Mouse (Mus musculus) spleen, adult 2 months (tissue): ENCODE measurements around the gene Iscu. TPM values are rescaled to one million over a fixed set of nuclear protein-coding genes. Genes with fewer than 3 reads are reported as not detected.
A peak's percentile ranks its signal among the peaks of the same experiment; 100 is the strongest.
"Not testable (repeated sequence)": the region's sequence is repeated elsewhere in the genome, so short reads cannot be mapped to it uniquely, and the experiment has no call there.

Experiments
- DNase-seq, 2 experiments: peaks; one replicate each; pipeline versions ENCODE4 v3.0.0 to v3.0.0-alpha.2; 2012 to 2021; ENCODE audit warnings: low spot score in 2 of 2, low read depth in 1 of 2
- H3K27ac ChIP-seq: fragments of 200-500 bp; 2 replicates; pipeline ENCODE4 v1.5.1; 2012; ENCODE audit warnings: low read length, inconsistent platforms; ENCODE audit not compliant: insufficient read depth
- H3K27me3 ChIP-seq: fragments of 200-500 bp; 2 replicates; pipeline ENCODE4 v1.6.1; 2012; ENCODE audit warnings: mild to moderate bottlenecking, moderate library complexity, low read length, inconsistent platforms; ENCODE audit not compliant: control insufficient read depth, insufficient read depth
- H3K36me3 ChIP-seq: fragments of 200-500 bp; 2 replicates; pipeline ENCODE4 v1.6.1; 2012; ENCODE audit warnings: mild to moderate bottlenecking, low read length, inconsistent platforms; ENCODE audit not compliant: control insufficient read depth, insufficient read depth
- H3K4me1 ChIP-seq: fragments of 200-500 bp; 2 replicates; pipeline ENCODE4 v1.6.1; 2011; ENCODE audit warnings: inconsistent platforms; ENCODE audit not compliant: control insufficient read depth, insufficient read depth, insufficient read length
- H3K4me3 ChIP-seq: fragments of 200-500 bp; 2 replicates; pipeline ENCODE4 v1.5.1; 2011; ENCODE audit warnings: mild to moderate bottlenecking, inconsistent platforms; ENCODE audit not compliant: insufficient read depth, insufficient read length; ENCODE audit errors: extremely low read depth
- CTCF ChIP-seq: fragments of 200-500 bp; IDR thresholded peaks from 2 replicates; pipeline ENCODE4 v1.5.1; 2011; ENCODE audit warnings: mild to moderate bottlenecking, inconsistent platforms; ENCODE audit not compliant: insufficient read depth, insufficient read length, insufficient replicate concordance; ENCODE audit errors: extremely low read depth
- POLR2A ChIP-seq: fragments of 200-500 bp; IDR thresholded peaks from 2 replicates; pipeline ENCODE4 v1.6.1; 2011; ENCODE audit warnings: low read depth, low read length, inconsistent platforms
- WGBS: fragments of 180-500 bp; shearing (Covaris S2); methylation state at CpG from one replicate; pipeline ENCODE4 v1.1.7; 2018; 5-methylcytosine and 5-hydroxymethylcytosine counted together
- polyA plus RNA-seq: library from polyadenylated mRNA; depleted of rRNA; stranded (reverse); fragments of >200 nt; gene quantifications from 2 replicates; pipeline ENCODE4 v1.2.3, GENCODE M21; 2012

Iscu gene
- polyA plus RNA-seq, 1 experiment: 79.7 TPM

DNA sequence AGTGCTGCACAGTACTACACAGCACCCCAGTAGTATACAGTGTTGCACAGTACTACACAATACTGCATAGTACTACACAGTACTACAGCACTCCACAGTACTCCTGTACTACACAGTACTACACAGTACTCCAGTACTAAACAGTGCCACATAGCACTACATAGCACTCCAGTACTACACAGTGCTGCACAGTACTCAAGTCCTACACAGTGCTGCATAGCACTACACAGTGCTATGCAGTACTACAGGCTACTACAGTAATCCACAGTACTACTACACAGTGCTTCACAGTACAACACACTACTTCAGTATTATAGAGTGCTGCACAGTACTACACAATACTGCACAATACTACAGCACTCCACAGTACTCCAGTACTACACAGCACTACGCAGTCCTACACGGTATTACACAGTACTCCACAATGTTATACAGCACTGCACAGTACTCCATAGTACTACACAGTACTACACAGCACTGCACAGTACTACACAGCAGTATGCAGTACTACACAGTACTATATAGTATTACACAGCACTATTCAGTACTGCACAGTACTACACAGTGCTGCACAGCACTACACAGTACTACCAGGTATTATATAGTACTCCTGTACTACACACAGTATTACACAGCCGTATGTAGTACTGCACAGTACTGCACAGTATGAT lies 7.7 kb downstream of the Iscu start:
- Histone ChIP-seq H3K4me3 (no peak overlapping the region), H3K27ac (no peak overlapping the region), H3K4me1 (peaks cover 17% of the 10 kb centered on the region; the same call in 1 of the 2 replicates), H3K27me3 (no peaks in the 10 kb centered on the region), H3K36me3 (peaks cover 3% of the 10 kb centered on the region; the same call in 1 of the 2 replicates)
- DNase-seq: no peak
- WGBS: 92% methylated on average over 3 of the region's 3 CpGs
- TF ChIP-seq CTCF (no peak), POLR2A (no peak)

GRCm38 (mm10) chr5:113780763-113781162 lies 8.2 kb downstream of the Iscu start:
- Histone ChIP-seq H3K4me1 (peaks cover 15% of the 10 kb centered on the region; the same call in 1 of the 2 replicates), H3K36me3 (no peaks in the 10 kb centered on the region), H3K27me3 (no peaks in the 10 kb centered on the region), H3K27ac (no peak overlapping the region), H3K4me3 (no peak overlapping the region)
- no peak for TF ChIP-seq POLR2A
- TF ChIP-seq CTCF: no peak
- DNase-seq: no peak
- 79% methylated on average over 5 of the region's 5 CpGs for WGBS

GRCm38 (mm10) chr5:113781254-113781653 lies 8.7 kb downstream of the Iscu start:
- no peak overlapping the region for H3K27ac ChIP-seq
- 86% methylated on average over 7 of the region's 7 CpGs for WGBS
- H3K27me3 ChIP-seq: no peaks in the 10 kb centered on the region
- peaks cover 11% of the 10 kb centered on the region; the same call in 1 of the 2 replicates for H3K4me1 ChIP-seq
- no peak for DNase-seq
- H3K36me3 ChIP-seq: no peaks in the 10 kb centered on the region
- no peak for TF ChIP-seq CTCF
- TF ChIP-seq POLR2A: no peak
- no peak overlapping the region for H3K4me3 ChIP-seq

DNA sequence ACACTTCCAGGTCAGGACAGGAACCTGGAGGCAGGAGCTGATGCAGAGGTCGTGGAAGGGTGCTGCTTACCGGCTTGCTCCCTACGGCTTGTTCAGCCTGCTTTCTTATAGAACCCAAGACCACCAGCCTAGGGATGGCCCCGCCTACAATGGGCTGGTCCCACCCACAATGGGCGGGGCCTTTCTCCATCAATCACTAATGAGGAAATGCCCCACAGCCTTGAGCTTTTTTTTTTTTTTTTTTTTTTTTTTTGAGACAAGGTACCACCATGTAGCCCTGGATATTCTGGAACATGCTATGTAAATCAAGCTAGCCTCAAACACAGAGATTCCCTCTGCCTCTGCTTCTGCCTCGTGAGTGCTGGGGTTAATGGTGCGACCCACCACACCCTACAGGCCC lies 9.3 kb downstream of the Iscu start:
- 87% methylated on average over 7 of the region's 7 CpGs for WGBS
- Histone ChIP-seq H3K27ac (no peak overlapping the region), H3K4me1 (peaks cover 5% of the 10 kb centered on the region; the same call in 1 of the 2 replicates), H3K27me3 (no peaks in the 10 kb centered on the region), H3K36me3 (no peaks in the 10 kb centered on the region), H3K4me3 (no peak overlapping the region)
- no peak for DNase-seq
- TF ChIP-seq CTCF (no peak), POLR2A (no peak)

- no peaks in the 10 kb centered on the region for H3K27me3 ChIP-seq
- H3K4me1 ChIP-seq: peaks cover 4% of the 10 kb centered on the region; the same call in 1 of the 2 replicates
- WGBS: 93% methylated on average over 7 of the region's 7 CpGs
- no peak overlapping the region for H3K4me3 ChIP-seq
- H3K36me3 ChIP-seq: no peaks in the 10 kb centered on the region
- TF ChIP-seq CTCF (no peak), POLR2A (no peak)
- no peak overlapping the region for H3K27ac ChIP-seq
- no peak for DNase-seq
Observed at GRCm38 (mm10) chr5:113782624-113783023, 10.1 kb downstream of the Iscu start.

- Histone ChIP-seq H3K27ac (no peak overlapping the region), H3K27me3 (no peaks in the 10 kb centered on the region), H3K36me3 (no peaks in the 10 kb centered on the region), H3K4me1 (peaks cover 3% of the 10 kb centered on the region; the same call in 1 of the 2 replicates), H3K4me3 (no peak overlapping the region)
- TF ChIP-seq CTCF (no peak), POLR2A (no peak)
- WGBS: 29% methylated on average over 12 of the region's 12 CpGs
- DNase-seq: peak in 1 of 2 experiments; percentile 59
Observed at GRCm38 (mm10) chr5:113783581-113784001, 11.0 kb downstream of the Iscu start.

DNA sequence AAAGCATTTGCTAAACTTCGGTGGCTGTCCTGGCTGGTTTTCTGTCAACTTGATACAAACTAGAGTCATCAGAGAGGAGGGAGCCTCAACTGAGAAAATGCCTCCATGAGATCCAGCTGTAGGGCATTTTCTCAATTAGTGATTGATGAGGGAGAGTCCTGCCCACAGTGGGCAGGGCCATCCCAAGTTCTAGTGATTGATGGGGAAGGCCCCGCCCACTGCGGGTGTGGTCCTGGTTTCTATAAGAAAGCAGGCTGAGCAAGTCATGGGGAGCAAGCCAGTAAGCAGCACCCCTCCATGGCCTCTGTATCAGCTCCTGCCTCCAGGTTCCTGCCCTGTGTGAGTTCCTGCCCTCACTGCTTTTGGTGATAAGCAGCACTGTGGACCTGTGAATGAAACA lies 11.6 kb downstream of the Iscu start:
- H3K4me3 ChIP-seq, DNase-seq, H3K27me3 ChIP-seq, H3K27ac ChIP-seq, H3K36me3 ChIP-seq, H3K4me1 ChIP-seq: not testable (repeated sequence)
- 64% methylated on average over 3 of the region's 3 CpGs for WGBS
